Mouse (Mus musculus): ENCODE measurements around the gene Prpf40b. TPM values are rescaled to one million over a fixed set of nuclear protein-coding genes. Genes with fewer than 3 reads are reported as not detected.
"Not testable (repeated sequence)": the region's sequence is repeated elsewhere in the genome, so short reads cannot be mapped to it uniquely, and the experiment has no call there.

Prpf40b gene
- polyA plus RNA-seq (2015; fragmentation: Nextera tagmentation; extraction: Ambion mirVana): 114 and 117 TPM in 2 replicates

GRCm38 (mm10) chr15:99294813-99295374 is at the start of gene Prpf40b:
TSS of gene Prpf40b (plus strand) at chr15:99295087.
- H3K4me1 ChIP-seq (ENCODE audit: control insufficient read depth, insufficient read depth, low read depth, low read length): peaks cover 18% of the 10 kb centered on the region
- H3K36me3 ChIP-seq (ENCODE audit: control insufficient read depth, insufficient read depth, low read length): no peaks in the 10 kb centered on the region
- H3K9ac ChIP-seq (ENCODE audit: low read depth, low read length): peak within 1 kb of the TSS; percentile 85
- peak within 1 kb of the TSS; percentile 70 for H3K4me2 ChIP-seq (ENCODE audit: low read length)
- peak within 1 kb of the TSS; percentile 91 for H3K27ac ChIP-seq (ENCODE audit: low read depth, low read length)
- 0% methylated on average over 44 of the region's 64 CpGs for whole genome bisulfite sequencing
- no peaks in the 10 kb centered on the region for H3K27me3 ChIP-seq (replicated peaks; ENCODE audit: control insufficient read depth, insufficient read depth, low read length)
- peak; percentile 97 for ATAC-seq
- H3K9me3 ChIP-seq (ENCODE audit: control insufficient read depth, low read length): no peaks in the 10 kb centered on the region
- peak within 1 kb of the TSS; percentile 68 for H3K4me3 ChIP-seq (ENCODE audit: low read length)

DNA sequence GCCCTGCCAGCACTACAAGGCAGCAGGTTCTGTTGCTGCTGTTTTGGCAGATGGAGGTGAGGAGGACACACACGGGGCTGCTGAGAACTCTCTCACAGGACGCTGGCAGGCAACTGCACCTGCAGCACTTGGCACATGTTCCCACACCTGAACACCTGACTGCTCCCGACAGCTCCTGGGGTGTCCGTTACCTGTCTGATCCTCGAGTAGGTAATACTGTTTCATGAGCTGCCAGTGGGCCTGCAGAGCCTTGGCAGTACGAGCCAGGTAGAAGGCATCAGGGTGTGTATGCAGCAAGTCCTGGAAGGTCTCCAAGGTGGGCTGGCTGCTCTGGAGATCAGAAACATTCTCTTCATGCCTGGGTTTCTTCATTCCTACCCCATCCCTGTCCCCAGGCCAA is 48.2 kb upstream of the Prpf40b start:
- H3K27ac ChIP-seq (ENCODE audit: low read depth, low read length); ATAC-seq; H3K9ac ChIP-seq (ENCODE audit: low read depth, low read length); H3K4me2 ChIP-seq (ENCODE audit: low read length); H3K9me3 ChIP-seq (ENCODE audit: control insufficient read depth, low read length); H3K4me3 ChIP-seq (ENCODE audit: low read length); H3K27me3 ChIP-seq (replicated peaks; ENCODE audit: control insufficient read depth, insufficient read depth, low read length); H3K4me1 ChIP-seq (ENCODE audit: control insufficient read depth, insufficient read depth, low read depth, low read length): not testable (repeated sequence)
- peaks cover 27% of the 10 kb centered on the region for H3K36me3 ChIP-seq (ENCODE audit: control insufficient read depth, insufficient read depth, low read length)
- 86% methylated on average over 6 of the region's 6 CpGs for WGBS

DNA sequence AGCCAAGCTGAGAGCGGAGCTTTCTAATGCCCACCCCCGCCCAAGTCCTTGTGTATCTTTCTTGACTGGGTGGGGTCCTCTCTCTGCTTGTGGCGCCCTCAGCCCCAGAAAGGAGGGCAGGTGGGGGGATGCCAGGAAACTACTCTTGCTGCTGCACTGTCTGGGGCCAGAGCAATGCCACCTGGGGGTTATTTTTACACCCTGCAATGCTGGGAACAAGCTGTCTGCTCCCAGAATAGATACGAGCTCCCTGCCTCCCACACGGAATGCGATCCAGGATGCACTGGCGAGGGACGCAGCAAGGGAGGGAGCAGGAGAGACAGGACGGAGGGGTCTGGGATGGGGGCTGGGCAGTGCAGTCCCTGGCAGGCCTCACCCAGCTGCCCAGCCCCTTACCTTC is 45.9 kb upstream of the Prpf40b start:
- Histone ChIP-seq H3K4me3 (ENCODE audit: low read length) (no peak overlapping the region), H3K27me3 (replicated peaks; ENCODE audit: control insufficient read depth, insufficient read depth, low read length) (no peaks in the 10 kb centered on the region), H3K27ac (ENCODE audit: low read depth, low read length) (no peak overlapping the region), H3K9ac (ENCODE audit: low read depth, low read length) (no peak overlapping the region), H3K9me3 (ENCODE audit: control insufficient read depth, low read length) (no peaks in the 10 kb centered on the region), H3K4me1 (ENCODE audit: control insufficient read depth, insufficient read depth, low read depth, low read length) (peaks cover 7% of the 10 kb centered on the region), H3K4me2 (ENCODE audit: low read length) (no peak overlapping the region), H3K36me3 (ENCODE audit: control insufficient read depth, insufficient read depth, low read length) (peaks cover 20% of the 10 kb centered on the region)
- no peak for ATAC-seq
- 86% methylated on average over 9 of the region's 9 CpGs for WGBS

DNA sequence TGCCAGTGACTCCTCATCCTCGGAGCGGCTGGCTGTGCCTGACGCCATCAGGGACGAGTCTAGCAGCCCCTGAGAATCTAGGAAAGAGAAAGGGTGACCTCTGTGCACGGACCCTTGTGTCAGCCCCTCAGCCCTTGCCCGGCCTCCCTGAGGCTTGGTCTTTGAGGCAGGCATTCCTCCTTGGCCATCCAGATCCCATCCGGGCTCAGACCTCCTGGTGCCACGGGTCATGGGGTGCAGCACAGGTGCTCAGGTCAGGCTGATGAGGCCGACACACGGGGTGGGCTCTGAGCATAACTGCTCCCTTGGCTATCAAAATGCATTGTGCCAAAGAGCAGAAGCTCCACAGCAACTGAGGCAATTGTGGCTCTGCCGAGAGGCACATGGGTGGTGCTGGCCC is 44.9 kb upstream of the Prpf40b start:
- Histone ChIP-seq H3K4me1 (ENCODE audit: control insufficient read depth, insufficient read depth, low read depth, low read length) (peaks cover 7% of the 10 kb centered on the region), H3K36me3 (ENCODE audit: control insufficient read depth, insufficient read depth, low read length) (peaks cover 16% of the 10 kb centered on the region), H3K27me3 (replicated peaks; ENCODE audit: control insufficient read depth, insufficient read depth, low read length) (no peaks in the 10 kb centered on the region), H3K9ac (ENCODE audit: low read depth, low read length) (no peak overlapping the region; the same call in 1 of the 2 replicates), H3K9me3 (ENCODE audit: control insufficient read depth, low read length) (no peaks in the 10 kb centered on the region), H3K4me2 (ENCODE audit: low read length) (no peak overlapping the region), H3K4me3 (ENCODE audit: low read length) (no peak overlapping the region), H3K27ac (ENCODE audit: low read depth, low read length) (no peak overlapping the region)
- WGBS: 88% methylated on average over 10 of the region's 11 CpGs
- ATAC-seq: no peak

DNA sequence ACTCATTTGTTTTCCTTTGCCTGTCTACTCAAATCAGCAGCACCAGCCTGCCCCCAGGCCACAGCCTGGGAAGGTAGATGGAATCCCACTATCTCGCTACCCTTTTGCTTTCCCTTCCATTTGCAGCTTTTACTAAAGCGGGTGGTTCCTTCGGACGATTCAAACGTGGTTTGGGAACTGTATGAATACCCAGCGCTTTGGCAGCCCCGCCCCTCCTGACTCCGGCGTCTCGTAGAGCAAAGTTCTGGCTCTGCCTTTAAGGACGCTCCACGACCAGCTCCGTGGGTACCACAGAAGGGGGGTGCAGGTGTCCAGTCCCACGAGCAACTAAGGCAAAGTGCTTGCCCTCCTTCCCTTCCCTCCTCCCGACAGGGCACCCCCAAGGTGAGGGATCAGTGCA is 43.8 kb upstream of the Prpf40b start:
- WGBS: under 1% methylated on average over 14 of the region's 15 CpGs
- Histone ChIP-seq H3K9ac (ENCODE audit: low read depth, low read length) (peak overlapping the region; percentile 63), H3K27ac (ENCODE audit: low read depth, low read length) (peak overlapping the region; percentile 48; the same call in 1 of the 2 replicates), H3K36me3 (ENCODE audit: control insufficient read depth, insufficient read depth, low read length) (peaks cover 15% of the 10 kb centered on the region), H3K4me2 (ENCODE audit: low read length) (peak overlapping the region; percentile 73), H3K4me3 (ENCODE audit: low read length) (peak overlapping the region; percentile 72)
- ATAC-seq; H3K27me3 ChIP-seq (replicated peaks; ENCODE audit: control insufficient read depth, insufficient read depth, low read length); H3K9me3 ChIP-seq (ENCODE audit: control insufficient read depth, low read length); H3K4me1 ChIP-seq (ENCODE audit: control insufficient read depth, insufficient read depth, low read depth, low read length): not testable (repeated sequence)

DNA sequence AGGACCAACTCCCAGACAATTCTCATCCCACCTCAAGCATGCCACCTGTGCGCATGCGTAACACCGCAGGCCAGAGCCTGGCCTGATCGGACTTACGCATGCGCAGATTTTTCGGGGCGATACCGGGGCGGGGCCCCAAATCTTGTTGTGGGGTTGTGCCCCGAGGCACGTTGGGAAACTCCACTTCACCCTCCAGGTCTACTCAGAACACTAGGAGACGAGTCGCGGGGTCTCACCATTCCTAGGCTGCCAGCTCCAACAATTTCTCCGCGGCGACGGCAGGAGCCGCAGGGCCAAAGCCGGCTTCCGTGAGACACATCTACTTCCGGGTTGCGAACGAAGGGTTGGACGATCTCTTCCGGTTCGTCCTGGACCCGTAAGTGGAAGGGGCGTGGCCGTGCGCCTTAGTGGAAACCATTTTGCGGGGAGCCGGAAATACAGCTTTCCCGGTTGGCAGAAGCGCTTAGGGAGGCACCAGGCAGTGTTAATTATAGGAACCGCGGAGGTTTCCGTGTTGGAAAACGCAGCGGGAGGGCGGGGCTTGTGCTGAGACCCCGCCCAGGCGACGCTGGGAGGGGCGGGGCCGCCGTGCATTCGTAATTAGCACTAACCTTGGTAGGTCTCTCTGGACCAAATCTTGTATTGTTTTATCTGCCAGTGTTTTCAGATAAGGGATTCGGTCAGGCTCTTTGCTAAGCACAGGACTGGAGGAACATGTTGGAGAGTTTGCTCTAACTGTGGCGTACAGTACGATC is 43.1 kb upstream of the Prpf40b start, which contains the start of gene Mcrs1:
TSS of gene Mcrs1 (minus strand) at position 336 of the 755 bp plus-strand sequence.
- Histone ChIP-seq H3K9me3 (ENCODE audit: control insufficient read depth, low read length) (no peaks in the 10 kb centered on the region), H3K36me3 (ENCODE audit: control insufficient read depth, insufficient read depth, low read length) (peaks cover 11% of the 10 kb centered on the region), H3K4me3 (ENCODE audit: low read length) (peak within 1 kb of the TSS; percentile 72), H3K27me3 (replicated peaks; ENCODE audit: control insufficient read depth, insufficient read depth, low read length) (no peaks in the 10 kb centered on the region), H3K4me2 (ENCODE audit: low read length) (peak within 1 kb of the TSS; percentile 73), H3K27ac (ENCODE audit: low read depth, low read length) (peak within 1 kb of the TSS; percentile 98), H3K9ac (ENCODE audit: low read depth, low read length) (peak within 1 kb of the TSS; percentile 81), H3K4me1 (ENCODE audit: control insufficient read depth, insufficient read depth, low read depth, low read length) (peaks cover 7% of the 10 kb centered on the region)
- WGBS: under 1% methylated on average over 52 of the region's 52 CpGs
- ATAC-seq: peak; percentile 96

GRCm38 (mm10) chr15:99252381-99253174 is 42.3 kb upstream of the Prpf40b start:
- 5% methylated on average over 22 of the region's 22 CpGs for WGBS
- Histone ChIP-seq H3K9me3 (ENCODE audit: control insufficient read depth, low read length) (no peaks in the 10 kb centered on the region), H3K27me3 (replicated peaks; ENCODE audit: control insufficient read depth, insufficient read depth, low read length) (no peaks in the 10 kb centered on the region), H3K4me2 (ENCODE audit: low read length) (peak overlapping the region; percentile 73), H3K36me3 (ENCODE audit: control insufficient read depth, insufficient read depth, low read length) (peaks cover 7% of the 10 kb centered on the region), H3K4me3 (ENCODE audit: low read length) (peak overlapping the region; percentile 72), H3K9ac (ENCODE audit: low read depth, low read length) (peak overlapping the region; percentile 81), H3K4me1 (ENCODE audit: control insufficient read depth, insufficient read depth, low read depth, low read length) (peaks cover 7% of the 10 kb centered on the region), H3K27ac (ENCODE audit: low read depth, low read length) (peak overlapping the region; percentile 98)
- ATAC-seq: peak; percentile 66

GRCm38 (mm10) chr15:99253175-99253479 is 41.8 kb upstream of the Prpf40b start:
- not testable (repeated sequence) for H3K9me3 ChIP-seq (ENCODE audit: control insufficient read depth, low read length); H3K36me3 ChIP-seq (ENCODE audit: control insufficient read depth, insufficient read depth, low read length); H3K4me3 ChIP-seq (ENCODE audit: low read length); H3K9ac ChIP-seq (ENCODE audit: low read depth, low read length); ATAC-seq; H3K4me1 ChIP-seq (ENCODE audit: control insufficient read depth, insufficient read depth, low read depth, low read length); H3K27me3 ChIP-seq (replicated peaks; ENCODE audit: control insufficient read depth, insufficient read depth, low read length)
- H3K4me2 ChIP-seq (ENCODE audit: low read length): peak overlapping the region; percentile 73; the same call in 1 of the 2 replicates
- peak overlapping the region; percentile 98; the same call in 1 of the 2 replicates for H3K27ac ChIP-seq (ENCODE audit: low read depth, low read length)
- 48% methylated on average over 2 of the region's 2 CpGs for WGBS

DNA sequence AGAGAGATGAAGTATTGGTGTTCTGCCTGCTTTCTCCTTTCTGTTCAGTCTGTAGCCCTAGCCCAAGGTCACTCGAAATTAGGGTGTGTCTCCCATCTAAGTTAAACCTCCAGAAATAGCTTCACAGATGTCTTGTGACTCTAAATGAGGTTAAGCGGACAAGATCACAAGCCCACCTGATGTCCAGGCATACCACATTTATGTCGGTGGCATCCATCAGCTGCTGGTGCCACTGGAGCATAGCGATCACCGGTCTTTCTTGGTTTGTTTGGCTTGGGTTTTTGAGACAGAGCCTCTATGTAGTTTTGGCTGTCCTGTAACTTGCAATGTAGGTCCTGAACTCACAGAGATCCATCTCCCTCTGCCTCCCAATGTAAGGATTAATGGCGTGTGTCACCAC is 41.1 kb upstream of the Prpf40b start:
- H3K4me3 ChIP-seq (ENCODE audit: low read length): no peak overlapping the region
- 94% methylated on average over 6 of the region's 6 CpGs for WGBS
- H3K9me3 ChIP-seq (ENCODE audit: control insufficient read depth, low read length): no peaks in the 10 kb centered on the region
- no peak overlapping the region for H3K9ac ChIP-seq (ENCODE audit: low read depth, low read length)
- no peaks in the 10 kb centered on the region for H3K27me3 ChIP-seq (replicated peaks; ENCODE audit: control insufficient read depth, insufficient read depth, low read length)
- no peak overlapping the region for H3K4me2 ChIP-seq (ENCODE audit: low read length)
- ATAC-seq: no peak
- H3K4me1 ChIP-seq (ENCODE audit: control insufficient read depth, insufficient read depth, low read depth, low read length): peaks cover 7% of the 10 kb centered on the region
- no peak overlapping the region for H3K27ac ChIP-seq (ENCODE audit: low read depth, low read length)
- no peaks in the 10 kb centered on the region for H3K36me3 ChIP-seq (ENCODE audit: control insufficient read depth, insufficient read depth, low read length)

Measured in hindbrain, embryonic 16.5 days (tissue).